Mouse (Mus musculus): ENCODE measurements around the gene Rnf126. TPM values are rescaled to one million over a fixed set of nuclear protein-coding genes. Genes with fewer than 3 reads are reported as not detected.

Rnf126 gene
- polyA plus RNA-seq, 1 experiment = 157 TPM

DNA sequence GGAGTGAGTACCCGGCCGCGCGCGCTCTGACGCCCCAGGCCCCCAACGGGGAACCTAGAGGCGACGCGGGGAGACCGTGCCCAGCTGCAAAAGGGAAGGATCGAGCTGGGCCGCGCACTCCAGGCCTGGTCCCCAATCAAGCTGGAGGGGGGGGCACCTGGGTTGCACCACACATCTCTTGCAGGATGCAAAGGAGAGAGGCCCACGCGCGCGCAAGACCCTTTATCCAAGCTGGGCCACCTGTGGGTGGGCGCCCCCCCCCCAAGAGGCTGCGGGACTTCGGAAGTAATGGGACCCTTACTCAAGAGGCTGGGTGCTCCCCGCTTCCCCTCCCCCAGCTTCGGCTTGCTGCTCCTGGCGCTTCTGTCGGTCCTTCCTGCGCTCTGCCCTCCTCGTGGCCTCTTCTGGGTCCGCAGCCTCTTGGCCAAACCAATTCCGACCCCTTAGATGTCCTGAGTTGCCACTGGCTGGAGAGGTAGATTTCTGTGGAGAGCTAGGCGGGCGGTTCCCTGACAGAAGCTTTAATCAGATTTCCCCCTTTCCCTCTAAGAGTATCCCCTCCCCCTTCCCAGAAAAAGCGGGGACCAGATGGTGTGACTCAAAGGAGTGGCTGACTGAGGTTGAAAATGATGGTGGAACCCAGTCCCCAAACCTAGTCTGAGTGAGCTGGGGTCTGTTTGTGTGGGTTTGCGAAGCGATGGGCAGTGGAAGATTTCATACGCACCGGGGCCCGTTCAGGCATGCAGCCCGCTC is 27.2 kb upstream of the Rnf126 start:
- H3K27ac ChIP-seq (ENCODE audit: insufficient read depth, low read length) = peak overlapping the region; percentile 96
- peaks cover 5% of the 10 kb centered on the region; the same call in 1 of the 2 replicates for H3K4me1 ChIP-seq (ENCODE audit: control insufficient read depth, insufficient read depth, low read length)
- TF ChIP-seq CTCF (IDR thresholded peaks at IDR 0.05; ENCODE audit: extremely low read depth, insufficient read depth, low read length) = no peak
- TF ChIP-seq POLR2A (IDR thresholded peaks at IDR 0.05; ENCODE audit: extremely low read depth, insufficient read depth, low read length) = 0 out of 2 replicates have a peak, but pooled peaks have one; percentile 14
- peak overlapping the region; percentile 74 for H3K4me3 ChIP-seq (ENCODE audit: insufficient read depth, low read length)

DNA sequence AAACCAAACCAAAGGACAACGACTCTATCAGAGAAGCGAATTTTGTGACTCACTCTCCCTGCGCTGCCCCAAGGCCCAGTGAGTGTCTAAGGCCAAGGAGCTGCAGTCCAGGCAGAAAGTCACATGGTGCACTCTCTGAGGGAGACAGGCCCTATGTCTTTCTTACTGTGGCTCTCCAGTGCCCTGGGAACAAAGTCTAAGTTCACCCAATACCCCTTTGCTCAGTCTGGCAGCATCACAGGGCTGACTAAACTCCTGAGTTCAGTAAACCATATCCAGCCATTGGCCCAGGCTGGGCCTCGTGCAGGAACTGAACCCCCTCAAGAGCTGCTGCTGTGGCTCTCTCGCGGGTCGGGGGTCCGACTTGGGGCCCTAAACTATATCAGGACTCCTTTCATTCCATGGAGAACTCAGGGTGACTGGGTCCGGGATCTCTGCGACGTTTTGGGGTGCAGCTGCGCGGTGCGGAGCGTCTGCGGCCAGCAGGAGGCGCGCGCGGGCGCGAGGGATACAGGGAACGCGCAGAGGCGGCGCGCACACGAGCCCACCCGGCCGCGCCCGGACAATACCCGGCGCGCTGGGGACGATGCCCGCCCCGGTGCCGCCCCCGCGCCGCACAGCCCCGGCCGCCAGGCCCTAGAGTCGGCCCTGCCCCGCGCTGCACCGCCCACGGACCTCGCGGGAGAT is 26.4 kb upstream of the Rnf126 start, which contains the start of gene Palm:
TSS of gene Palm (plus strand) at position 522 of the 687 bp plus-strand sequence.
- Histone ChIP-seq H3K4me3 (ENCODE audit: insufficient read depth, low read length) (peak within 1 kb of the TSS; percentile 74), H3K4me1 (ENCODE audit: control insufficient read depth, insufficient read depth, low read length) (peaks cover 5% of the 10 kb centered on the region; the same call in 1 of the 2 replicates), H3K27ac (ENCODE audit: insufficient read depth, low read length) (peak within 1 kb of the TSS; percentile 96)
- TF ChIP-seq CTCF (IDR thresholded peaks at IDR 0.05; ENCODE audit: extremely low read depth, insufficient read depth, low read length) (peak; percentile 61), POLR2A (IDR thresholded peaks at IDR 0.05; ENCODE audit: extremely low read depth, insufficient read depth, low read length) (0 out of 2 replicates have a peak, but pooled peaks have one; percentile 26)

- Histone ChIP-seq H3K27ac (ENCODE audit: insufficient read depth, low read length) (no peak overlapping the region), H3K4me3 (ENCODE audit: insufficient read depth, low read length) (peak overlapping the region; percentile 74)
- no peak for TF ChIP-seq CTCF (IDR thresholded peaks at IDR 0.05; ENCODE audit: extremely low read depth, insufficient read depth, low read length)
- no peak for TF ChIP-seq POLR2A (IDR thresholded peaks at IDR 0.05; ENCODE audit: extremely low read depth, insufficient read depth, low read length)
Measured at GRCm38 (mm10) chr10:79792339-79793040, 25.7 kb upstream of the Rnf126 start.

DNA sequence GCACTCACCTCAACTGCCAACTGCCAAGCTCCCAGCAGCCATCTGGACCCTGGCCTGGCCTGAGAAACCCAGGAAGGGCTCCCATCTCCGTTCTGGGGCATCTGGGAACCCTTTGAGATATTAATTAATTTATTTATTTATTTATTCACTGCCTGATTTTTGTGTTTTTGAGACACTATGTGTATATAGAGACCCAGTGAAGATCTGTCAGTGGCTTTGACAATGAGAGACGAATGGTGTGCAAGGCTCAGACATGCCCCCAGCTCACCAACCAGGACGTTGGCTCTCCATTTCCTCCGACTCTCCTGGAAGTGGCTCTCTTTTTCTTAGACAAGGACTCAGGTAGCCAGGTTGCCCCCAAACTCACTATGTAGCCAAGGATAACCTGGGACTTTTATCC is 24.1 kb upstream of the Rnf126 start, which contains the start of gene Prss57:
TSS of gene Prss57 (minus strand) at position 101 of the 400 bp plus-strand sequence.
- no peak for TF ChIP-seq CTCF (IDR thresholded peaks at IDR 0.05; ENCODE audit: extremely low read depth, insufficient read depth, low read length)
- no peak within 1 kb of the TSS for H3K4me3 ChIP-seq (ENCODE audit: insufficient read depth, low read length)
- peaks cover 3% of the 10 kb centered on the region; the same call in 1 of the 2 replicates for H3K4me1 ChIP-seq (ENCODE audit: control insufficient read depth, insufficient read depth, low read length)
- H3K27ac ChIP-seq (ENCODE audit: insufficient read depth, low read length) = no peak within 1 kb of the TSS

More at GRCm38 (mm10) chr10:79792339-79793040, 25.7 kb upstream of the Rnf126 start:
- peaks cover 4% of the 10 kb centered on the region; the same call in 1 of the 2 replicates for H3K4me1 ChIP-seq (ENCODE audit: control insufficient read depth, insufficient read depth, low read length)

DNA sequence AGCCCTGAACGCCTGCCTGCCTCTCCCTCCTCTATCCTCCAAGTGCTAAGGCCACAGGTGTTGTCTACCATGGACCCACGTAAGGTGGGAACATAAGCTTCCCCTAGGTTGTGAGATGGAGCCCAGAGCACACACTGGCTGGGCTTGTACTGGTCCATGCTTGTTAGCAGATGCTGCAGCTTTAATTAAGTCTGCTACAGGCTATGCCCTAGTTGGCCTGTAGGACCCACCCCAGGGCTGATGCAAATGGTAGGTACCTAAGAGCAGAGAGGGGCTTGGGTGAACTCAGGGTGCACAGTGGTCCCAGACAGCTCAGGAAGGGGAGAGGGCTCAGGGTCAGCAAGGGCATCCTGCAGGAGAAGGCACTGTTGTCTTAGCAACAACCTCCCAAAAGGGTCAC is 22.8 kb upstream of the Rnf126 start:
- no peak overlapping the region for H3K27ac ChIP-seq (ENCODE audit: insufficient read depth, low read length)
- H3K4me1 ChIP-seq (ENCODE audit: control insufficient read depth, insufficient read depth, low read length) = 0 out of 2 replicates have a peak, but pooled peaks cover 2% of the 10 kb centered on the region
- no peak overlapping the region for H3K4me3 ChIP-seq (ENCODE audit: insufficient read depth, low read length)
- TF ChIP-seq POLR2A (IDR thresholded peaks at IDR 0.05; ENCODE audit: extremely low read depth, insufficient read depth, low read length) = no peak

DNA sequence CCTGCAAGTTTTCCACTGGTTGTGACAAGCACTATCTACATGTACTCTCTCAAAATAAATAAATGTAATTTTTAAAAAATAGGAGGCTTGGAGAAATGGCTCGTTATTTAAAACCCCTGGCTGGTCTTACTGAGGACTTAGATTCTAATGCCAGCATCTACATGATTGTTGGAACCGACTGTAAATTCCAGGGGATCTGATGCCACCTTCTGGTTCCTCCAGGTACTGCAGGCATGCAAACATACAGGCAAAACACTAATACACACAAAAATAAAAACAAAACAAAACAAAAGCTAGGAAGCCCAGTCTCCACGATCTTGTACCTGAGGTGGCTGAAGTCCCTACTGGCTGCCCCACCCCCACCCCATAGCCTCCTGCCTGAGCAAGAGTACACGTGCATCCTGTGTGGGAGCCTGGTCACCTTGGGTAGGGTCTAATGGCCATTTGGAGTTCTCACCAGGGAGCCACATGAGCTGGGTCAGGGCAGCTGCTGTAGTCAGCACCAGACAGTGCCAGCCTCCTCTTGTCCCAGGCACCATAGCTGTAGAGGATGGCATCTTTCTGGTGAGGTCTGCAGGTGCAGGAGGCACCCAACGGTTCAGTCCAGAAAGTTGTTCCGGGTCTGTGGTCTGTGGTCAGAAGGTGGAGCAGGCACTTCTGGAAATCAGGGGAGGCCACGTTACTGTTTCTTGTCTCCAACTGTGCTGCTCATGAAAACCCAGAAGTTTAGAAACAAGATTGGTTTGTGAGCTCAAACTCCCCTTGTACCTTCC is 21.8 kb upstream of the Rnf126 start:
- no peak overlapping the region for H3K27ac ChIP-seq (ENCODE audit: insufficient read depth, low read length)
- TF ChIP-seq POLR2A (IDR thresholded peaks at IDR 0.05; ENCODE audit: extremely low read depth, insufficient read depth, low read length) (no peak), CTCF (IDR thresholded peaks at IDR 0.05; ENCODE audit: extremely low read depth, insufficient read depth, low read length) (peak; percentile 86)
- no peak overlapping the region for H3K4me3 ChIP-seq (ENCODE audit: insufficient read depth, low read length)
- 0 out of 2 replicates have a peak, but pooled peaks cover 2% of the 10 kb centered on the region for H3K4me1 ChIP-seq (ENCODE audit: control insufficient read depth, insufficient read depth, low read length)

GRCm38 (mm10) chr10:79783920-79784800 is 17.4 kb upstream of the Rnf126 start:
- Histone ChIP-seq H3K4me3 (ENCODE audit: insufficient read depth, low read length) (no peak overlapping the region), H3K4me1 (ENCODE audit: control insufficient read depth, insufficient read depth, low read length) (peaks cover 2% of the 10 kb centered on the region; the same call in 1 of the 2 replicates), H3K27ac (ENCODE audit: insufficient read depth, low read length) (no peak overlapping the region)
- TF ChIP-seq CTCF (IDR thresholded peaks at IDR 0.05; ENCODE audit: extremely low read depth, insufficient read depth, low read length) (peak; percentile 41), POLR2A (IDR thresholded peaks at IDR 0.05; ENCODE audit: extremely low read depth, insufficient read depth, low read length) (no peak)

- H3K27ac ChIP-seq (ENCODE audit: insufficient read depth, low read length) = no peak overlapping the region
- no peak for TF ChIP-seq POLR2A (IDR thresholded peaks at IDR 0.05; ENCODE audit: extremely low read depth, insufficient read depth, low read length)
- TF ChIP-seq CTCF (IDR thresholded peaks at IDR 0.05; ENCODE audit: extremely low read depth, insufficient read depth, low read length) = peak; percentile 20; the same call in 1 of the 2 replicates
Measured at GRCm38 (mm10) chr10:79783050-79783449, 16.3 kb upstream of the Rnf126 start.

More at GRCm38 (mm10) chr10:79783050-79783449, 16.3 kb upstream of the Rnf126 start:
- Histone ChIP-seq H3K4me1 (ENCODE audit: control insufficient read depth, insufficient read depth, low read length) (peaks cover 2% of the 10 kb centered on the region; the same call in 1 of the 2 replicates), H3K4me3 (ENCODE audit: insufficient read depth, low read length) (no peak overlapping the region)
